Mouse (Mus musculus): ENCODE results near the gene Ercc1.
A peak's percentile ranks its signal among the peaks of the same experiment; 100 is the strongest.

Gene Ercc1

DNA sequence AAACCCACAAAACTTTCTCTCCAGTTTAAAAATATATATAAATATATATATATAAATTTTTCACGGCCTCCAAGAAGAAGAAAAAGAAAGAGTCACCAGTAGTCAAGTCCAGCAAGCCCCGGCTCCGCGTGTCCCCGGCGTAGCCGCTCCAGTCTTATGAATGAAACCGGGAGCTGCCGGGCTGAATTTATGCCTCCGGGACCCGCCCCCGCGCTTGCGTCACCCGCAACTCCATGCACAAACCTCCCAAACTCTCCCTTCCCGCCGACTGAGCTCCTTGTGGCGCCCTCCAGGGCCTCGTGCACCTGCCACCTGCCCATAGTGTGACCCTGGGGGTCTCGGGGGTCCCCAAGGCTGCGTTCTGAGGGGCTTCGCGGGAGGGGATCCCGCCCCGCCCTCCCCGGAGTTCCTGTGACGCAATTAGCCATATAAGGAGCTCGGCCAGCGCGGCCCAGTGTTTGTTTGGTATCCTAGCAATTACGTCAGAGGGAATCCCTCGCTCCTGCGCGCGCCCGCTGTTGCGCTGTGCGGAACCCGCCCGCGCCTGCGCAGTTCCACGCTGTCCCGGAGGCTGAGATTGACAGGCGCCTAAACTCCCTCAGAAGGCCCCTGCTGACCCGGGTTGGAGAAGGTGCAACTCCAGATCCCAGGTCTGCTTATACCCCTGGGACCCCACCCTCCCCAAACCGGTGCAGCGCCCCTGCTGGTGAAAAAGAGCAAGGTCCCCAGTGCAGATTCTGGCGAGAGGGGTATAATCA lies 34.5 kb upstream of the Ercc1 start, which contains the start of gene Fosb:
TSS of gene Fosb (minus strand) at position 168 of the 758 bp plus-strand sequence.
- DNase-seq = peak; percentile 98

DNA sequence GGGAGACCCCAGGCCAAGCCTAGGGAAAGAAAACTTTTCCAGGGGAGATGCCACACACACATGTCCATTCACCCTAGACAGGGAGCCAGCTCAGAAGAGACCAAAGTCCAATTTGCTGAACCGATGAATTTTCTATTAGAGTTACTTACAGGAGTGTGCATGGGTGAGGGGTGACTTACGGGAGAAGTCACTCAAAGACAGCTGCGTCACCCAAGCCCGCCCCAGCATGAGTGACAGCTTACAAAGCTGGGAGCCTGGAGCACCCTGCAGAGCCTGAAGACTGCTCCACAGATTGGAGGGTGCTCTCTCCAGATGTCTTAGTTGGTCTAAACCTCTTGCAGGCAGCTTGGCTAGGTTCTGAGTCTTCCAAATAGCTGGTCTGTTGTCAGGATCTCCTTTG lies 32.6 kb upstream of the Ercc1 start:
- DNase-seq = no peak

- no peak for DNase-seq
Measured at GRCm38 (mm10) chr7:19314033-19314432, 30.5 kb upstream of the Ercc1 start.

- no peak for DNase-seq
Measured at GRCm38 (mm10) chr7:19316451-19317161, 28.0 kb upstream of the Ercc1 start.

GRCm38 (mm10) chr7:19318201-19318600 lies 26.4 kb upstream of the Ercc1 start:
- DNase-seq = no peak

DNA sequence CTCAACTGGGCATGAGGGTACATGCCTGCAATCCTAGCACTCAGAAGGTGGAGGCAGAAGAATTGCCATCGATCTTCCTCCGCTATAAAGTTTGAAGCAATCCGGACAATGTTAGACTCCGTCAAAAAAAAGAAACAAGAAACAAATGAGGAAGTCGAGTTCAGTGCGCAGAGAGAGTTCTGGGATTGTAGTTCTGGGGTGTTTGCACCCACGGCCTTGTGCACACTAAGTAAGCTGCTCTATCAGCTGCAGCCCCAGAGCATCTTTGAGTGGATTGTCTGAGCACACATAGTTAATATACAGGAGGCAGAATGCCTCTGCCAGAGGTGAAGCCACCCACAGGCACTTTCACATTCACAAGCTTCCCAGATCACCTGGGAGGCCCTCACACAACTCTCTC lies 25.9 kb upstream of the Ercc1 start:
- no peak for DNase-seq

- DNase-seq = no peak
Measured at GRCm38 (mm10) chr7:19319458-19319857, 25.1 kb upstream of the Ercc1 start.

GRCm38 (mm10) chr7:19319906-19320305 lies 24.7 kb upstream of the Ercc1 start:
- peak; percentile 99 for DNase-seq

GRCm38 (mm10) chr7:19320637-19321036 lies 23.9 kb upstream of the Ercc1 start:
- no peak for DNase-seq

DNA sequence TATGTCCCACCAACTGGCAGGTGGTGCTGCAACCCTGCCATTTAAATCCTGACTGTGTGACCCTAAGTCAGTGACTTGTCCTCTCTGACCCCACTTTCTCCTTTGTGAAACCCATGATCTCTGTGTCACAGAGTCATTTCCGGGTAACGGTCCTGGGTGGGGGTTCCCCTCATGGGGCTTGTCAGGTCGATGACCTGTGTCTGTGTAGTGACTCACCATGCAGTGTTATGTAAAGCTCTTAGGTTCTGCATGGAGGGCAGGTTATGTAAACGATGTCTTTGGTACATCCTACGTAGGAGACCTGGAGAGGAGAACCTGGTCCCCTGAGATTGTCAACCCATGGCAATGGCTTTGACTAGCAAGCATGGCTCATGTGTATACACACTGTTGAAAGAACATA lies 23.1 kb upstream of the Ercc1 start:
- no peak for DNase-seq

GRCm38 (mm10) chr7:19322489-19322888 lies 22.1 kb upstream of the Ercc1 start:
- no peak for DNase-seq

- no peak for DNase-seq
Measured at GRCm38 (mm10) chr7:19324221-19324620, 20.4 kb upstream of the Ercc1 start.

DNA sequence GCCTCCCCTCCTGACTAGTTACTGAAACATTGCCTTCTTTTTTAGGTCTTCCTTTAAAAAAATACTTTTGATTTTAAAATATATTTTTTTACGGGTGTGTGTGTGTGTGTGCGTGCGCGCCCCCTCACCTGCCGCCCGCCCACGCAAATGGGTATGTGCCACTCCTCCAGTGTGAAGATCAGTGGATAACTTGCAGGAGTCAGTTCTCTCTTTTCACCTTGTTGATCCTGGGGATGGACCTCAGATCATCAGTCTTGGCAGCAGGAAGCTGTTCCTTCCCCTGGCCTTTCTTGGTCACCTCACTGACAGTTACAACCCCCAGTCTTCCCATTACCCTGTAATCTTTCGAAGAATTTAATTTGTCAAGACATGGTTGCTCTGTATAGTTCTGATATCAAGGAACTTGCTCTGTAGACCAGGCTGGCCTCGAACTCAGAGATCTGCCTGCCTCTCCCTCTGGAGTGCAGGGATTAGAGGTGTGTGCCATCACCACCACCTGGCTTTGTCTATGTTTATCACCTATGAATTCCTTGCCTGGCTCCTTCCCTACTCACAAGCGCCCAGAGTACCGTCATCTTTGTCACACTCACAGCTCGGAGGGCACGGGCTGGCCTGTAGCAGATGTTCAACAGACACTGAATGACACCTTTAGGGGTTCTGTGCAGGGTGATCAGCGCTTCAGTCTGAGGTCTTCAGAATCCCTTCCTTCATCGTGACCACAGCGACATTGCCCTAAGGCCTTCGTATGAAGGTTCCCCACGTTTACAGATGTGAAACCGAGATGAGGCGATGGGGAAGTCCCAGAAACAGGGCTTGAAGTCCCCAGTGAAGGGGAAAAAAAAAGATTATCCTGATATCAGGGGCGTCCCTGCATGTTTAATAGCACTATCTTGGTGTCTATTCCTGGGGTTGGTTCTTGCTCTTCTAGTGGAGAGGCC lies 19.0 kb upstream of the Ercc1 start:
- DNase-seq = no peak

- DNase-seq = peak; percentile 93
Measured at GRCm38 (mm10) chr7:19326359-19326758, 18.2 kb upstream of the Ercc1 start.

DNA sequence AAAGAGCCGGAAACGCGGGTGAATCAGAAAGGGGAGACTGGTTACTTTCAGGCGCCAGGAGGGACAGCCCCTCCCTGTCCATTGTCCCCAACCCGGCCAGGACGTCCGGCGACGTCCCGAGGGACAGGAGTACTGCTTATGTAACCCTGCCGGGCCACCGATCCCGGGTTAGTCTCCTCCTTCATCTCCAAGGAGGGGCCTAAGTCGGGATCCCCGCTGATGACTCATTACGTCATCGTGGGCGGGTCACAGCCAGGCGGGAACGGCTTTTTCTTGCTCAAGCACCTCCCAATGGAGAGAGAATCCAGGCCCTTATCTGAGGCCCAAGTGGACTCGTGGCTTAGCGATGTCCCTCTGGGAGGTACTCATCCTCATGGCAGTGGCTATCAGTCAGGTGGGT lies 17.4 kb upstream of the Ercc1 start:
- peak; percentile 92 for DNase-seq

DNA sequence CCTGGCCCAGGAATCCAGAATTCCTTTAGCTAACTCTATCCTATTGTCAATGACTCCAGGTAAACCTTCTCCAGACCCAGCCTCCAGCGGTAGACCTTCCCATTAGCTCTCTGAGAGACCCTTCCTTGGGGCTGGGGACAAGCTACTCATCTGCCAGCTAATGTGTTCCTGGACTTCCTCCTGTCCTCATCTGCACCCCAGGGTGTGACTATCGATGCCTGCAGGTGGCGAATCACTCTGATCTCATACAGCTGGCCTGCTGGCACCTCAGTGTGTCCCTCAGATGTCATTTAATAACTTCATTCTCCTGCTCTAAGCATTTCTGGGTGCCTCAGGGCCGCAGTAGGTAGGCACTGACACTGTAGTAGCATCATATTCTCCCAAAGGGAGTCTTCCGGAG lies 16.8 kb upstream of the Ercc1 start:
- DNase-seq = no peak

DNA sequence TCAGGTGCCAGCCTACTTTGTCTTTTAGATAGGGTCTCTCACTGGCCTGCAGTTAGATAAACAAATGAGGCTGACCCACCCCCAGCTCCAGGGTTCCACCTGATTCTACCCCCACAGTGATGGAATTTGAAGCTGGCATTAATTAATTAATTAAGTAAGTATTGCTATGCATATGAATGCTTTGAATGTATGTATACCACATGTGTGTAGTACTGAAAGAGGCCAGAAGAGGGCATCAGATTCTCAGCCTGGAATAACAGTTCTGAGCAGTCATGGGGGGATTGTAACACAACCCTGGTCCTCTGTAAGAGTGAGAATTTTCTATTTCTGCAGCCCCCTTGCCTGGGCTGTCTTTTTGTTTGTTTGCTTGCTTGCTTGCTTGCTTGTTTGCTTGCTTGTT lies 16.2 kb upstream of the Ercc1 start:
- DNase-seq = no peak

GRCm38 (mm10) chr7:19331910-19332309 lies 12.7 kb upstream of the Ercc1 start:
- no peak for DNase-seq

DNA sequence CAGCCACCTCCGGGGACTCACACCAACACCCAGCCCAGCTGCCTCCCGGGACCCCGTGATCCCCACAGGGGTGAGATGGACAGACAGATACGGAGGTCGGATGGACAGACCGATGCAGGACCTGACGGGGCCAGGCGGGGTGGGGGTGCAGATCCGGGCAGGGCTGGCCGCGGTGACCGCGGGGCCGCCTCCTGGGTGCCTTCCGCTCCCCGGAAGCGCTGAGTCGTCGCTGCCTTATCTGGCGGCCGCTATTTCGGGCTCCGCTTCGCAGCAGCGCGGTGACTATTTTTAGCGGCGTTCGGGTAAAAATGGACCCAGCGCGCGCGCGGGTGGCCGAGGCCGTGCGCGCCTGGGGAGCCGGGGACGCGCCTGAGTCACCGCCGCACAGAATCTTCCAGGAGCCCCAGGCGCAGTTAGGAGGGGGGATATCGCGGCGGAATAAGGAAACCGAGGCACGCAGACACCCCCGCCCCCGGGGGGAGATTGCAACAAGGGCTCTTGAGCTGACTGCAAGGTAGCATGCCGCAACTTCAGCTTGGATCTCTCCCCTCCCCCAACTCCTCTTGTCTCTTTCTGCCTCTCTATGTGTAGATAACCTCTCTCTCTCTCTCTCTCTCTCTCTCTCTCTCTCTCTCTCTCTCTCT lies 11.7 kb upstream of the Ercc1 start:
- peak; percentile 81 for DNase-seq

DNA sequence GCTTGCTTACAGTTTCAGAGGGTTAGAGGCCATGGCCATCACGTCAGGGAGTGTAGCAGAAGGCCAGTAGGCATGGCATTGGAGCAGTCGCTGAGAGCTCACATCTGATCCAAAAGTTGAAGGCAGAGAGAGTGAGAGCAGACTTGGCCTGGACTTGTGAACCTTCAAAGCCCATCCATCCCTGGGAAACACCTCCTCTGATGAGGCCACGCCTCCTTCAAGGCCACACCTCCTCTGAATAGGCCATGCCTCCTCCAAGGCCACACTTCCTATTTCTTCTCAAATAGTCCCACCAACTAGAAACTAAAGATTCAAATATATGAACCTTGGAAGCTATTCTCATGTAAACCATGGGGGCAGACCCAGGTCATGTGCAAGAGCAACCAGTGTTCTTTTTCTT lies 9.0 kb upstream of the Ercc1 start:
- DNase-seq = no peak

DNA sequence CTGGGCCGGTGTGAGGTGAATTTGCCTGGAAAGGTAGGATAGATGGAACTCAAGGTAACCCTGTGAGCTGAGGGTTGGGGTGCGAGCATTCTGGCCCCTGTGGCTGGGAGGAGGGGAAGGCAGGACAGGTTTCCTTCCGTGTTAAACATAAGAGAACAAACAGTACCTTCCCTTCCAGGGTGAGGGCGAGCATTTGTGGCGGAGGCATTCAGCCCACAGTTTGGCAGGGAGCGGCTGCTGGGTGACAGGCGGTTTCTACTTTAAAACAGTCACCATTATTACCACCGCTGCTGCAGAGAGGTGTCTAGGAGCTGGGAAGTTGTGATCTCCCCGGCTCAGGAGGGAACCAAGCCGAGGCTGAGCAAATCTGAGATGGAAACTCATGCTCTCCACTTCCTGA lies 7.5 kb upstream of the Ercc1 start:
- no peak for DNase-seq

DNA sequence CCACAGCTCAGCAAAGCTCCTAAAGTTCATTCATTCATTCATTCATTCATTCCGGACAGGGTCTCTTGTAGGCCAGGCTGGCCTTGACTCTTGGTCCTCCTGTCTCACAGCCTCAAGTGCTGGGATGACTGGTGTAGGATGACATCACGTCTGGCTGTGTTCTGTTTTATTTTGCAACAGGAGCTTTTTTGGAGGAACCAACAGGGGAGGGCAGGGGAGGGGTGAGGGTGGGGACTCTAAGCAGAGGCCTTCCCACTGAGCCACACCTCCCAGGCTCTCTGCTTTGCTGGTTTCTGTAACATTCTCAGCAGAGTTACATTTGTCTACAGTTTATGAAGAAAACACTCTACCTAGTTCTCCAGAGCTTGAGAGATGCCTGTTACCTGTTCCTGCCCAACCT lies 6.5 kb upstream of the Ercc1 start:
- no peak for DNase-seq

- DNase-seq = no peak
Measured at GRCm38 (mm10) chr7:19338596-19338995, 6.0 kb upstream of the Ercc1 start.
